Mouse (Mus musculus) hindbrain, embryonic 15.5 days (tissue): ENCODE results near the gene Mapkapk2. TPM values are rescaled to one million over a fixed set of nuclear protein-coding genes. Genes with fewer than 3 reads are reported as not detected.
A peak's percentile ranks its signal among the peaks of the same experiment; 100 is the strongest.

ENCODE experiments used
- ATAC-seq: fragments of 200-750 bp; cut with Nextera tagmentation; 2 replicates; pipeline ENCODE4 v1.8.0; 2017; ENCODE audit warnings: low read depth, moderate number of reproducible peaks, moderate TSS enrichment; ENCODE audit not compliant: low FRiP score
- H3K27ac ChIP-seq: fragments of 300-500 bp; sonication (generic); replicated peaks from 2 replicates; pipeline ENCODE4 v1.5.1; 2015; ENCODE audit warnings: mild to moderate bottlenecking, inconsistent platforms
- H3K27me3 ChIP-seq: fragments of 300-500 bp; sonication (generic); 2 replicates; pipeline ENCODE4 v1.6.1; 2015; ENCODE audit warnings: control low read depth, inconsistent platforms
- H3K36me3 ChIP-seq: fragments of 300-500 bp; sonication (generic); 2 replicates; pipeline ENCODE4 v1.6.1; 2015; ENCODE audit warnings: control low read depth, inconsistent platforms
- H3K4me1 ChIP-seq: fragments of 300-500 bp; sonication (generic); replicated peaks from 2 replicates; pipeline ENCODE4 v1.6.1; 2015; ENCODE audit warnings: control low read depth, inconsistent platforms
- H3K4me2 ChIP-seq: fragments of 300-500 bp; sonication (generic); 2 replicates; pipeline ENCODE4 v1.6.1; 2015; ENCODE audit warnings: moderate library complexity, mild to moderate bottlenecking, inconsistent platforms
- H3K4me3 ChIP-seq: fragments of 300-500 bp; sonication (generic); 2 replicates; pipeline ENCODE4 v1.5.1; 2015; ENCODE audit warnings: mild to moderate bottlenecking, inconsistent platforms
- H3K9ac ChIP-seq: fragments of 300-500 bp; sonication (generic); 2 replicates; pipeline ENCODE4 v1.6.1; 2015; ENCODE audit warnings: inconsistent platforms
- H3K9me3 ChIP-seq: fragments of 300-500 bp; sonication (generic); 2 replicates; pipeline ENCODE4 v1.6.1; 2016; ENCODE audit warnings: control low read depth, inconsistent platforms
- WGBS: fragments of 180-500 bp; shearing (Covaris S2); methylation state at CpG from one replicate; pipeline ENCODE4 v1.1.7; 2015; 5-methylcytosine and 5-hydroxymethylcytosine counted together
- polyA plus RNA-seq: library from polyadenylated mRNA; unstranded; fragments of >200 nt; fragmentation: Nextera tagmentation; extraction: Ambion mirVana; gene quantifications from 2 replicates; pipeline ENCODE4 v1.2.1, GENCODE M21; 2015

Gene Mapkapk2
- polyA plus RNA-seq, 1 experiment from 2014 or later = 20.0 TPM

DNA sequence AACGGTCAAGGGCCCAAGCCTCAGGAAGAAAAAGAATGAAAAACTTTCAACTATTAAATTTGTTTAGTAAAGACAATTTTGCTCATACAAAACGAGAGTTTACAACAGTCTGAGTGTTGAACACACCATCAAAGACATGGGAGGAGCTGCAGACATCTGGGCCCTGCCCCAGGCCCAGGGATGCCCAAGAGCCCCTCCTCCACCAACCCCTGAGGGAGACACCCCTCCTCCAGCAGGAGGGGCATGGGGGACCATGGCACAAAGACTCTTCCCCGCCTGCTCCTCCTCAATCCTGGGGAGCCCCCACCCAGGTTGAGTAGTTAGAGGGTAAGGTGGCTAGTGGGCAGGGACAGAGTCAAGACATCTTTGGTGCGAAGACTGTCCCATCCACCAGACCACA lies 44.0 kb downstream of the Mapkapk2 start:
- WGBS = 60% methylated on average over 4 of the region's 4 CpGs
- Histone ChIP-seq H3K9me3 (no peaks in the 10 kb centered on the region), H3K27me3 (no peaks in the 10 kb centered on the region), H3K4me1 (peaks cover 13% of the 10 kb centered on the region), H3K27ac (no peak overlapping the region), H3K4me3 (no peak overlapping the region), H3K36me3 (peaks cover 26% of the 10 kb centered on the region), H3K4me2 (no peak overlapping the region), H3K9ac (no peak overlapping the region)
- ATAC-seq = no peak

DNA sequence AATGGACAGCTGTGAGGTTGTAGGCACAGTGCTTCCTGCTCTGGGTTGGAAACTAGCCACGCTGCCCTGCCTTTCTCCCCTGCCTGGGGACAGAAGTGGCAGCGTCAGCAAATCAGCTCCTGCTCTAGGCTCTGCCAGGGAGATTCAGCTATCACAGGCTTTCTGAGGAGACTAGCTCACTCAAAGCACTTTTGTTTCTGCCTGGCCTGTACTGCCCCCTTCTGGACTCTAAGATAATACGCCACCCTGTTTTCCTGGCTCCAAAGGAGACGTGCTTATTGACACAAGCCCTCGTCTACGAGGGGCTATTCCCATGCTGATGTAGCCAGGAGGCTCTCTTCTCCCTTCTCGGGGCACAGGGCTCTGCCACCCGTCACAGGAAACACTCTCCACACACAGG lies 44.4 kb downstream of the Mapkapk2 start:
- 4% methylated on average over 8 of the region's 8 CpGs for WGBS
- Histone ChIP-seq H3K9me3 (no peaks in the 10 kb centered on the region), H3K4me3 (no peak overlapping the region), H3K4me1 (peaks cover 10% of the 10 kb centered on the region), H3K4me2 (no peak overlapping the region), H3K27me3 (no peaks in the 10 kb centered on the region), H3K27ac (peak overlapping the region; percentile 58), H3K9ac (no peak overlapping the region), H3K36me3 (peaks cover 26% of the 10 kb centered on the region)
- ATAC-seq = peak; percentile 77

DNA sequence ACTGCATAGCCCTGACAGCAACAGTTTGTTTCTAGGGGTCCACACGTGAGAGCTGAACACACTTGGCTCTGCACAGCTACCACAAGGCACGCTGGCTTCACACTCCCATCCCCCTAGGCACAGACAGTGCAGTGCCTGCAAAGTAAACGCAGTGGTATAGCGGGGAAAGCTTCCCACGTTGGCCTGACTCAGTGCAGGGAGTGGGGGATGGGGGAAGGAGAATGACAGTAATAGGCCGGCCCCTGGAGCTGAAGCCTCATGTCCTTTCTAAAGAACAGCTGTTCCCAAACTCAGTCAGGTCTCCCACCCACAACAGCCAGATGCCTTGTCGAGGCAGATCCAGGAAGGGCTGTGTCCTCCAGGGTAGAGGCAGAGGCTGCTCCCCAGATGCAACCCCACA lies 46.6 kb downstream of the Mapkapk2 start:
- Histone ChIP-seq H3K4me2 (no peak overlapping the region), H3K27me3 (no peaks in the 10 kb centered on the region), H3K36me3 (peaks cover 8% of the 10 kb centered on the region; the same call in 1 of the 2 replicates), H3K9ac (no peak overlapping the region), H3K9me3 (no peaks in the 10 kb centered on the region), H3K4me3 (no peak overlapping the region), H3K27ac (no peak overlapping the region), H3K4me1 (peaks cover 8% of the 10 kb centered on the region)
- 36% methylated on average over 7 of the region's 7 CpGs for WGBS
- ATAC-seq = no peak

DNA sequence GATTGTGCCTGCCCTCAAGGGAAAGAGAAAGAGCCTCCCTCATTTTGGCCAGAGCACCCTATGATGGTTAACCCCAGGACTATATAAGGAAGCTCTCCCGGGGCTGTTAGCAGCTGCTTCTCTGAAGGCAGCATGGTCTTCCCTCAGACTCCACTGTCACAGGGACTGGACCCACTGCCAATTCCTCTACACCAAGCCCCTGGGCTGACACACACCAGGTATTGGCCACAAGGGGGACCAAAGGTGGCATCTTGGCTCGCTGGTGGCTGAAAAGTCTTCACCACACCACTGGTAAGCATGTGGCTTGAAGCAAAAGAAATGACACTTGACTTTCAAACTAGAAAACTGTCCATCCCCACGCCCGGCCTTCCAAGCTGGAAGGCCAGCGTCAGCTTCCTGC lies 47.0 kb downstream of the Mapkapk2 start:
- peaks cover 8% of the 10 kb centered on the region for H3K4me1 ChIP-seq

DNA sequence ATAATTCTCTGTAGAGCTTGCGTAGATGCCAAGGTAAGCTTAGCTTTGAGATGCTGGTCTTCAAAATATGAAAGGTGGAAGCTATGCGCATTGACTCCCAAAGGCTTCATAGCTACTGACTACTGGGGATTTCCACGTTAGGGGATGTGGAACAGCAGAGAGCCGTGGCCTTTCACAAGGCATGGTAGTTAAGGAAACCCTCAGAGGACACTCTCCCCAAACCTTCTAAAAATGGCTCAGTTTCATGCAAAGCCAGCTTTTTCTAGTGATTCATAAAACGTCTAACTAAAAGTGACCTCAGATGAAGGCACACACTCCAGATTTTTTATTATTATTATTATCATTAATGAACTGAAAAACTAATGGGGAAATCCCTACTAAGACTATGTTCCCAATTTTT lies 47.6 kb downstream of the Mapkapk2 start:
- Histone ChIP-seq H3K4me3 (no peak overlapping the region), H3K9me3 (no peaks in the 10 kb centered on the region), H3K4me1 (peaks cover 8% of the 10 kb centered on the region), H3K36me3 (peaks cover 3% of the 10 kb centered on the region; the same call in 1 of the 2 replicates), H3K27me3 (no peaks in the 10 kb centered on the region), H3K27ac (no peak overlapping the region), H3K4me2 (no peak overlapping the region), H3K9ac (no peak overlapping the region)
- no peak for ATAC-seq
- 89% methylated on average over 5 of the region's 5 CpGs for WGBS

More for the DNA sequence above, 47.0 kb downstream of the Mapkapk2 start:
- no peak overlapping the region for H3K4me2 ChIP-seq
- H3K36me3 ChIP-seq = peaks cover 3% of the 10 kb centered on the region; the same call in 1 of the 2 replicates
- 87% methylated on average over 5 of the region's 5 CpGs for WGBS
- H3K27ac ChIP-seq = no peak overlapping the region
- no peaks in the 10 kb centered on the region for H3K27me3 ChIP-seq
- no peak overlapping the region for H3K4me3 ChIP-seq
- no peak overlapping the region for H3K9ac ChIP-seq
- H3K9me3 ChIP-seq = no peaks in the 10 kb centered on the region
- ATAC-seq = no peak

DNA sequence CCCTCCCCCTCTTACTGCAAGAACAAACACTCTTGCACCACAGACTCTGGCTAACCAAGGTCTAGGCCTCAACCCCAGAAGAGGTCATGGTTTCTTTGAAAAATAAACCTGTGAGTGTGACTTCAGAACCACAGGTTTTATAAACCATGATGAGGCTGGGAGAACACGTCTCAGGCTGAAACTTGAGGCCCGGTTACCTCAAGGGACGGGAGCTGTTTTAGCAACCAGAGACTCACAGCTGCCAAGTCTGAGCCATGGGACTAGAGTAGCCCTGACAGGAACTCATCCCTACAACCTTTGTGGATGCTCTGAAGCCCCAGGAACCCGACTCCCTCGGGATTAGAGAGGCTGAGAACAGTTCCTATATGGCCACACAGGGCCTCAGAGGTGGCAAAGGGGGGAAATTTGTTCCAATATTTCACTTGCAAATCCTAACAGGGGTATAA lies 48.2 kb downstream of the Mapkapk2 start:
- H3K36me3 ChIP-seq = no peaks in the 10 kb centered on the region
- no peak overlapping the region for H3K27ac ChIP-seq
- no peaks in the 10 kb centered on the region for H3K27me3 ChIP-seq
- no peaks in the 10 kb centered on the region for H3K9me3 ChIP-seq
- peaks cover 8% of the 10 kb centered on the region for H3K4me1 ChIP-seq
- WGBS = 80% methylated on average over 5 of the region's 5 CpGs
- H3K4me2 ChIP-seq = no peak overlapping the region
- H3K9ac ChIP-seq = no peak overlapping the region
- H3K4me3 ChIP-seq = no peak overlapping the region
- ATAC-seq = no peak

DNA sequence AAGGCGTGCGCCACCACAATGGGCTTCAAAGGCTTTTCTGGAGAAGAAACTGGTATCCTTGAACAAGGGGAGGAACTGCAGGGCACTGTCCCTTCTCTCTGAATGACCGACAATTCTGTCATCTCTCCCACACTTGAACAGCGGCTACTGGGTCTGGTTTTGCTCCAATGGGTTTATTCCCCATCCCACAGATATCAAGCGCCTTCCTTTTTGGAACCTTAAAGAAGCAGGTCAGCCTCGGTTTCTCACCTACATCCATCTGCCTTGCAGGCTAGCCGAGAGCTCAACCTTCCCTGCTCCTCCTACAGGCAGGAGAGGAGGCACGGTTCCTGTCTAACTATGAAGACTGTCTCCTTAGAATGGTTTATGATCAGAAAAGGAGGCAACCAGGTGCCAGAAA lies 48.7 kb downstream of the Mapkapk2 start:
- Histone ChIP-seq H3K36me3 (no peaks in the 10 kb centered on the region), H3K27ac (no peak overlapping the region), H3K4me2 (no peak overlapping the region), H3K9ac (no peak overlapping the region), H3K4me3 (no peak overlapping the region), H3K9me3 (no peaks in the 10 kb centered on the region), H3K4me1 (peaks cover 8% of the 10 kb centered on the region), H3K27me3 (no peaks in the 10 kb centered on the region)
- no peak for ATAC-seq
- WGBS = 96% methylated on average over 8 of the region's 8 CpGs

DNA sequence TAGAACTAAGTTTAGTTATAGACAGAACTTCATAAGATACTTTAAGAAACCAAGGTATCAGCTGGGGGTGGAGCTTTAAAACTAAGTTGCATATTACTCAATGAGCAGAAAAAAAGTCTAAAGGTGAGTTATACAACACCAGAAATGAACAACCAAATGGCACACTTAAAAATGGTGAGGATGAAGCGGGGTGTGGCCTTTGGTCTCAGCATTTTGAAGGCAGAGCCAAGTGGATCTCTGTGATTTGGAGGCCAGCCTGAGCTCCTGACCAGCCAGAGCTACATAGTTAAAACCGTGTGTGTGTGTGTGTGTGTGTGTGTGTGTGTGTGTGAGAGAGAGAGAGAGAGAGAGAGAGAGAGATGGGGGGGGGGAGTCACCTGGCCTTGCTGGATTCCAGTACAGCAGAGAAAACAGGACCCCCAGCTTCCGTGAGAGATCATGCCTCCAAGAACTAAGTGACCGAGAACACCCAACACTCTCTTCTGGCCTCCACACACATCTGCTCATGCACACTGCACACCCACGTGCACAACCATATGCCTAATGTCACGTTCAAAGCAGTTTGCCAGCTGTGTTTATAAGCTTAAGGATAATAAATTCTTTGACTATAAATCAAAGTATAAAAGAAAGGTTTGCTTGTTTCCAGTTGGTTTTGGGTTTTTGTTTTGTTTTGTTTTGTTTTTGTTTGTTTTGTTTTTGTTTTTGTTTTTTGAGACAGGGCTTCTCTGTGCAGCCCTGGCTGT lies 49.3 kb downstream of the Mapkapk2 start:
- Histone ChIP-seq H3K9me3 (no peaks in the 10 kb centered on the region), H3K9ac (no peak overlapping the region), H3K4me3 (no peak overlapping the region), H3K4me1 (peaks cover 5% of the 10 kb centered on the region), H3K27me3 (no peaks in the 10 kb centered on the region), H3K36me3 (no peaks in the 10 kb centered on the region), H3K27ac (no peak overlapping the region), H3K4me2 (no peak overlapping the region)
- 83% methylated on average over 6 of the region's 6 CpGs for WGBS
- ATAC-seq = no peak

DNA sequence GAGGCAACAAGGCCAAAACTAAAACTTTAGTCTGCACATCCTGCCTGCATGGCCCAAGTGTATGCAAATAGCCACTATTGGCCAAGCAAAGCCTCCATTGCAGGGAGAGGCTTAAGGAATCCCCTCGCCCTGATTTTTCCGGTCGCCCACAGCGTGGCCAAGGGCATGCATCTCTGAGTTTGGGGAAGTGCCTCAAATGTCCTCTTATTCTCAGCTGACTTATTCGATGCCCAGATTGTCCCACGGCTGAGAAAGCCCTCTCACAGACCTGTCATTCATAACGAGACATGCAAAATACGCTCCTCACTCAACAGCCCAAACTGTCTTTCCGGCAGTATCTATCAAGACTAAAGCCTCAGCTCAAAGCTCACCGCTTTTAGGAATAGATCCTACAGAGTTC lies 51.0 kb downstream of the Mapkapk2 start:
- no peaks in the 10 kb centered on the region for H3K36me3 ChIP-seq
- no peak for ATAC-seq
- no peak overlapping the region for H3K4me3 ChIP-seq
- H3K4me2 ChIP-seq = no peak overlapping the region
- no peak overlapping the region for H3K27ac ChIP-seq
- no peaks in the 10 kb centered on the region for H3K27me3 ChIP-seq
- H3K9ac ChIP-seq = no peak overlapping the region
- no peaks in the 10 kb centered on the region for H3K9me3 ChIP-seq
- no peaks in the 10 kb centered on the region for H3K4me1 ChIP-seq
- 89% methylated on average over 10 of the region's 10 CpGs for WGBS

DNA sequence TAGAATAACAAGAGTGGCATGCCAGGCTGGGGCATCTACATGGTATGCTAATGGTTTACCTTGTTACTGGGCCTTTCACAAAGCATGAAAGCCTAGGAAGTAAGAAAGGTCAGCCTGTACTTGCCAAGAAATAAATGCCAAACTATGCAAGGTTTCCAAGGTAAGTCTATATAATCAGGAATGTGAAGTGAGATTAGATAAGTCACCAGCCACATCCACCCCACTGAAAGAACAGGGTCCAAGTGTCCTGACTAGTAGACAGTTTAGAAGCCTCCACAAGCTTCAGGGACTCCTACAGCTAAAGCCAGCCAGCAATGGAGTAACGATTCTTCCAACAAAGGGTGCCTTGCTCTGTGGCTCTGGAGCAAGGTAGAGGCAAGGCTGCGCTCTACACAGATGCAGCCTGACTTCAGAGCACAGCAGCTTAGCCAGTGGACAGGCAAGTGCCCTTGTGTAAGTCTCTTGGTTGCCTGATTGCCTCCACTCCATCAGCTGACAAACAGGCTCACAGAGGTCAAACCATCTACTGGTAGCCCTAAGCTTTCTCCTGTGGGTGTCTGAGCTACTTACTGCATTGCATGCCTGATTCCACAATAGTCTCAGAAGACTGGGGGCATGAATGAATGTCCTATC lies 51.8 kb downstream of the Mapkapk2 start:
- no peaks in the 10 kb centered on the region for H3K36me3 ChIP-seq
- H3K9me3 ChIP-seq = no peaks in the 10 kb centered on the region
- no peak overlapping the region for H3K4me3 ChIP-seq
- ATAC-seq = no peak
- H3K27ac ChIP-seq = no peak overlapping the region
- H3K4me1 ChIP-seq = no peaks in the 10 kb centered on the region
- H3K4me2 ChIP-seq = no peak overlapping the region
- H3K9ac ChIP-seq = no peak overlapping the region
- H3K27me3 ChIP-seq = no peaks in the 10 kb centered on the region
- 88% methylated on average over 2 of the region's 2 CpGs for WGBS

DNA sequence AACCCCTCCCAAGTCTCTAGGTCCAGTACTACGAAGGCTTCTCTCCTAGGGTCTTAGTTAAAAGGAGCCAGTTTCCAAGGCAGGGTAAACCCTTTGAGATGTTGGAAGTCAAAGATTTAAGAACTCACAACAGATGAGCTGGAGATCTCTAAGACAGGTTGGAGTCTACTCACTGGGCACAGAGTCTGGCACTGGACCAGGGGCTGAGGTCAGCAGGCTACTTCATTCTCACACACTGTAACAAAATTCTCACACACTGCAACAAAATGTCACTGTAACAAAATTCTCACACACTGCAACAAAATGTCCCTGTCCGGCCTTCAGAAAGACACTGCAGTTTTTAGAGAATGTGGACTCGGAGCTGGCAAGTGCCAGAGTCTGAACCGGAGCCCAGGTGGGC lies 54.0 kb downstream of the Mapkapk2 start:
- Histone ChIP-seq H3K4me2 (no peak overlapping the region), H3K4me1 (no peaks in the 10 kb centered on the region), H3K9me3 (no peaks in the 10 kb centered on the region), H3K9ac (no peak overlapping the region), H3K27ac (no peak overlapping the region), H3K4me3 (no peak overlapping the region), H3K27me3 (no peaks in the 10 kb centered on the region), H3K36me3 (no peaks in the 10 kb centered on the region)
- 95% methylated on average over 4 of the region's 4 CpGs for WGBS
- no peak for ATAC-seq

DNA sequence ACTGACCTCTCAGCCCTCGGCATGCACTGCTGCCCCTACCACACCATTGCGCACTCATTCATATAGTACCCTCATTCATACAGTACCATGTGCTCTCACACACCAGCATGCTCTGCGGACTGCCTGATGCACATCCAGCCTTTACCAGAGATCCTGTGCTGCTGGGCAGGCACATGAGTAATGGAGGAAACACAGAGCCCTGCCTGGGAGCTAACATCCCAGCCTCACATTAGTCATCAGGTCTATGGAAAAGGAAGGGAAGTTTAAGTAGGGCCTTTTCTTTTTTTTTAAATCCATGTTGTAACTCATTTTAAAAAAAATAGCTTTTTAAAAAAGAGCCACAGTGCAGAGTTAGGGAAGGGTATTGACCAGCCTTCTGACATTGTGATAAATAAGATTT lies 54.9 kb downstream of the Mapkapk2 start:
- Histone ChIP-seq H3K27ac (no peak overlapping the region), H3K4me2 (no peak overlapping the region), H3K4me3 (no peak overlapping the region), H3K9me3 (no peaks in the 10 kb centered on the region), H3K36me3 (no peaks in the 10 kb centered on the region), H3K4me1 (no peaks in the 10 kb centered on the region), H3K27me3 (no peaks in the 10 kb centered on the region), H3K9ac (no peak overlapping the region)
- no peak for ATAC-seq
- WGBS = 85% methylated on average over 3 of the region's 3 CpGs
